Mouse (Mus musculus): ENCODE results near the gene Gm5129. TPM values are rescaled to one million over a fixed set of nuclear protein-coding genes. Genes with fewer than 3 reads are reported as not detected.
A peak's percentile ranks its signal among the peaks of the same experiment; 100 is the strongest.
"Not testable (repeated sequence)": the region's sequence is repeated elsewhere in the genome, so short reads cannot be mapped to it uniquely, and the experiment has no call there.

Gene Gm5129
- not detected in 2 replicates for polyA plus RNA-seq (2016; fragmentation: Nextera tagmentation; extraction: Ambion mirVana)

DNA sequence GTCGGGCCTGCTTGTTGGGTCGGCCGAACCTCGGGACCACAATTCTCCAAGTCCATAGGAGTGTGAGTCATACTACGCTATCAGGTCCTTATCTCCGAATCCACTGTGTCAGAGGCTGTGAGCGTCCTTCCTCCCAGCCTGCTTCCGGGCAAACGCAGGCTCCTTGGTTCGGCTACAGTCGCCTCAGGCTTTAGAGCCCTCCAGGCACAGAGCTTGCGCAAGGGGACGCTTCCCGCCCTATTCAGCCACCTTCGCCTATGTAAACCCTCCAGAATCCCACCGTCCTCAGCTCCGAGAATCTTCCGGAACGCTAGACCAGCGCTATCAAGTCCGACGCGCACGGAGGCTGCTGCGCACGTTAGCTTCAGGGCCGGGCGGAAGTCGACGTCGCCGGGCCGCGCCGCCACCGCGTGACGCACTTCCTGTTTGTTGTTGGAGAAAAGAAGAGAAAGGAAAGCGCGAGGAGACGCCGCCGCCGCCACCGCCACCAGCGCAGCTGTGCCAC lies at the start of gene Gm5129, which contains the start of gene Dnajb6:
TSS of gene Gm5129 (minus strand) at position 380 of the 505 bp plus-strand sequence.
TSS of gene Dnajb6 (plus strand) at position 132 of the 505 bp plus-strand sequence.
- Histone ChIP-seq H3K4me3 (peak within 1 kb of the TSS; percentile 95), H3K4me2 (replicated peaks) (peak within 1 kb of the TSS; percentile 87), H3K9me3 (no peaks in the 10 kb centered on the region), H3K9ac (peak within 1 kb of the TSS; percentile 97), H3K4me1 (peaks cover 19% of the 10 kb centered on the region), H3K27ac (peak within 1 kb of the TSS; percentile 89), H3K36me3 (no peaks in the 10 kb centered on the region), H3K27me3 (replicated peaks) (no peaks in the 10 kb centered on the region)
- ATAC-seq (ENCODE audit: low FRiP score, low read depth) = peak; percentile 95
- WGBS = under 1% methylated on average over 46 of the region's 46 CpGs

DNA sequence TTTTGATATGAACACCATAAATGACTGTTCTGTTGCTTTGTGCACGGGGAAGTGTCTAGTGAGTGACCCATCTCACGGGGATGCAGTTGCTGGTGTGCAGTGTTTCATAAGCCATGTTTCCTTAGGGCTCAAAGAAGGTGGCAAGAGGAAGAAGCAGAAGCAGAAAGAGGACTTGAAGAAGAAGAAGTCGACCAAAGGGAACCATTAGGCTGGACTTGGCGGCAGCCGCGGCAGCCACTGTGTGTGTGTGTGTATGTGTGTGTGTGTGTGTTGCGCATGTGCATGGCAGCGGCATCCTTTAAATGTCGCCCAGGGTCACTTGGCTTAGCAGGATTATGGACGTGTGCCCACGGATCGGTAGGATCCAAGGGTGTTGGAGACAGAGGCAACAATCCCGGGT lies 49.2 kb upstream of the Gm5129 start:
- H3K27me3 ChIP-seq (replicated peaks); H3K4me3 ChIP-seq; ATAC-seq (ENCODE audit: low FRiP score, low read depth); H3K9me3 ChIP-seq; H3K27ac ChIP-seq; H3K4me1 ChIP-seq; H3K9ac ChIP-seq; H3K4me2 ChIP-seq (replicated peaks): not testable (repeated sequence)
- 95% methylated on average over 8 of the region's 13 CpGs for WGBS
- peaks cover 14% of the 10 kb centered on the region for H3K36me3 ChIP-seq

- no peak overlapping the region for H3K9ac ChIP-seq
- no peak overlapping the region for H3K4me3 ChIP-seq
- ATAC-seq (ENCODE audit: low FRiP score, low read depth) = no peak
- no peaks in the 10 kb centered on the region for H3K4me1 ChIP-seq
- no peaks in the 10 kb centered on the region for H3K9me3 ChIP-seq
- H3K27ac ChIP-seq = no peak overlapping the region
- H3K27me3 ChIP-seq (replicated peaks) = no peaks in the 10 kb centered on the region
- peaks cover 32% of the 10 kb centered on the region for H3K36me3 ChIP-seq
- H3K4me2 ChIP-seq (replicated peaks) = no peak overlapping the region
- WGBS = 95% methylated on average over 3 of the region's 3 CpGs
Measured at GRCm38 (mm10) chr5:29782261-29782660, 46.5 kb upstream of the Gm5129 start.

GRCm38 (mm10) chr5:29779733-29780132 lies 44.0 kb upstream of the Gm5129 start:
- H3K27ac ChIP-seq; H3K27me3 ChIP-seq (replicated peaks); H3K4me3 ChIP-seq; H3K9ac ChIP-seq; H3K4me1 ChIP-seq; ATAC-seq (ENCODE audit: low FRiP score, low read depth); H3K9me3 ChIP-seq; H3K4me2 ChIP-seq (replicated peaks): not testable (repeated sequence)
- WGBS = 95% methylated on average over 9 of the region's 9 CpGs
- peaks cover 40% of the 10 kb centered on the region for H3K36me3 ChIP-seq

DNA sequence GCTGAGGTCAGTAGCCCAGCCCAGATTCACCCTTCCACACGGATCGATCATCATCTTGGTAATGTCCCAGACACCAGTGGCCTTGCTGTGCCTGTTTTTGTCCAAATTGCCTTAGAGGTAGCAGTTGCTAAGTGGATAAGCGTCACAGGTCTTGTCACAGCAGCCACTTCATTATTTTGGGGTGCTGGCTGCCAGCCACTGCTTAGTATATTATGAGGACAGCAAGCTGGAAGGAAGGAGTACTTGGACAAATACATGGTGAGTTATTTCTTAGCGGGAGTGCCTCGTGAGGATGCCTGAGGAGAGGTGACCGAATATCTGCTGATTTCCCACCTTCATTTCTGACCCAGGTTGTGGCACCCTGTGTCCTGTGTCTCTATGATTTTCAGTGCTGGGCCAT lies 42.3 kb upstream of the Gm5129 start:
- H3K36me3 ChIP-seq = peaks cover 44% of the 10 kb centered on the region
- H3K4me3 ChIP-seq = no peak overlapping the region
- no peaks in the 10 kb centered on the region for H3K4me1 ChIP-seq
- no peak overlapping the region for H3K27ac ChIP-seq
- no peaks in the 10 kb centered on the region for H3K9me3 ChIP-seq
- no peaks in the 10 kb centered on the region for H3K27me3 ChIP-seq (replicated peaks)
- no peak for ATAC-seq (ENCODE audit: low FRiP score, low read depth)
- H3K9ac ChIP-seq = no peak overlapping the region
- no peak overlapping the region for H3K4me2 ChIP-seq (replicated peaks)
- WGBS = 98% methylated on average over 6 of the region's 6 CpGs

DNA sequence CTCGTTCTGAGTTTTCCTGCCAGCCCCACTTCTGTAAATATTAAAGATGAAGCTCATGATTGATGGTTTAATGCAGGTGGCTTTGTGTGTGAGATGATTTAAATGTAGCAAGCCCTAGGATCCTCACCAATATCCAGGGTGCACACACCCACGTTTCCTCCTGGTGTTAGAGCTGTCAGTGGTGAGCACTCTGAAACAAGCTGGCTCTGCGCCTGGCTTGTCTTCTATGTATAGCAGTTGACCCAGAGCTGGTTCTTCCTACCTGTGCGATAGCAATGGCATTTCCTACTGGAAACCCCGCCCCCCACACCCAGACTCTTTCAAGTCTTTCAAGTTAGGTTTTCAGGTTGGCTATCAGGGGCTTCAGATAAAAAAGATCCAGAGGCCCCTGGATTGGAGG lies 39.7 kb upstream of the Gm5129 start:
- H3K9me3 ChIP-seq = no peaks in the 10 kb centered on the region
- 92% methylated on average over 5 of the region's 5 CpGs for WGBS
- no peaks in the 10 kb centered on the region for H3K4me1 ChIP-seq
- H3K36me3 ChIP-seq = peaks cover 47% of the 10 kb centered on the region
- H3K27me3 ChIP-seq (replicated peaks) = no peaks in the 10 kb centered on the region
- ATAC-seq (ENCODE audit: low FRiP score, low read depth) = no peak
- H3K4me2 ChIP-seq (replicated peaks) = no peak overlapping the region
- no peak overlapping the region for H3K9ac ChIP-seq
- no peak overlapping the region for H3K4me3 ChIP-seq
- H3K27ac ChIP-seq = no peak overlapping the region

GRCm38 (mm10) chr5:29773460-29774150 lies 37.9 kb upstream of the Gm5129 start:
- no peak overlapping the region for H3K4me3 ChIP-seq
- no peaks in the 10 kb centered on the region for H3K9me3 ChIP-seq
- peaks cover 42% of the 10 kb centered on the region for H3K36me3 ChIP-seq
- 90% methylated on average over 13 of the region's 13 CpGs for WGBS
- ATAC-seq (ENCODE audit: low FRiP score, low read depth) = no peak
- no peak overlapping the region for H3K27ac ChIP-seq
- H3K27me3 ChIP-seq (replicated peaks) = no peaks in the 10 kb centered on the region
- no peaks in the 10 kb centered on the region for H3K4me1 ChIP-seq
- H3K4me2 ChIP-seq (replicated peaks) = no peak overlapping the region
- no peak overlapping the region for H3K9ac ChIP-seq

DNA sequence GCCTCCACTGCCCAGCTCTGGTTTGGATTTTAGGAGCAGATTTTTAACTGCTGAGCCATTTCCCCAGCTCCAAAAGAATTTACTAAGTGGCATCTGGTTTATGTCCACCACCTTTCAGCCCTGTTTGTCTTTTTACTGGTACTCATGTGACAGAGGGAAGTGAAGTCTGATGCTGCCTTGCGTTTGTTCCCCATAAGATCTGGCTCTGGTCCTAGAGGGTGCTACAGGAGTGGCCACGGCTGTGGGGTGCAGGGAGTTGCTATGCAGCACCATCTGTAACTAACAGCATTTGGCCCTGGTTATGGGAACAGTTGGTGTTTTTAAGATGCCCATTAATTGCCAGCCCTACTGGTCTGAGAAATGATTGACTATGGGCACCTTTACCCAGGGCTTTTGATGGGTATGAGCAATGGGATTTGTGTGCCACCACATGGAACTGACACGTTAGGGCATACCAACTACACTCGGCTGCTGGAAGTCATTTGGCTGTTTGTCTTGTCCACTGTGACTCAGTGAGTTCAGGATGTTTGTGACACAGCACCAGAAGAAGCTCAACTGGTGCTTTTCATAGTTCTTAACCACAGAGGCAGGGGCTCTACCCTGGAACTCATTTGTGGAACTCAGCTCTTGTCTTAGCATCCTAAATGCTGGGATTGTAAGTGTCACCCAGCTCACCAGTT lies 37.1 kb upstream of the Gm5129 start:
- ATAC-seq (ENCODE audit: low FRiP score, low read depth) = no peak
- no peak overlapping the region for H3K9ac ChIP-seq
- no peaks in the 10 kb centered on the region for H3K9me3 ChIP-seq
- no peaks in the 10 kb centered on the region for H3K4me1 ChIP-seq
- no peak overlapping the region for H3K27ac ChIP-seq
- no peak overlapping the region for H3K4me2 ChIP-seq (replicated peaks)
- H3K4me3 ChIP-seq = no peak overlapping the region
- no peaks in the 10 kb centered on the region for H3K27me3 ChIP-seq (replicated peaks)
- H3K36me3 ChIP-seq = peaks cover 40% of the 10 kb centered on the region
- 88% methylated on average over 4 of the region's 4 CpGs for WGBS

DNA sequence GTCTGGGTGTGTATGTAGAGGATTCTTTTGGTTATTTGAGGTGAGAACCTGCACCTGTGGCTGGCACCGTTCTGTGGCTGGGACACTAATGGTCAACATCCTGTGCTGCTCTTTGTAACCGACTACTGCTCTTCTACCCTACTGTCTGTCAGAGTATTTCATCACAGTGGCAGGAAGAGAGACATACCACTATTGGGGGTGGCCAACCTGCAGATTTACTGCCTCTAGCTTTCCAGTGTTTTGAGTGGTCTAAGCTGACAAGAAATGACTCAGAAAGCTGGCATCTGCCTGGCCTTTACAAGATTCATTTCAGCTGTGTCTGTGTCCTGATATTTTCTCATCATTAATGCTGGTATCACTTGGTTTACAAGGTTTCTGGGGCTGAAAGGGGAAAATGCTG lies 36.3 kb upstream of the Gm5129 start:
- Histone ChIP-seq H3K9ac (no peak overlapping the region), H3K4me2 (replicated peaks) (no peak overlapping the region), H3K4me1 (no peaks in the 10 kb centered on the region), H3K27me3 (replicated peaks) (no peaks in the 10 kb centered on the region), H3K4me3 (no peak overlapping the region), H3K36me3 (peaks cover 43% of the 10 kb centered on the region), H3K27ac (no peak overlapping the region), H3K9me3 (no peaks in the 10 kb centered on the region)
- 80% methylated on average over 2 of the region's 2 CpGs for WGBS
- no peak for ATAC-seq (ENCODE audit: low FRiP score, low read depth)

- WGBS = 87% methylated on average over 1 of the region's 1 CpGs
- Histone ChIP-seq H3K36me3 (peaks cover 41% of the 10 kb centered on the region), H3K4me1 (no peaks in the 10 kb centered on the region)
Measured at GRCm38 (mm10) chr5:29770935-29771334, 35.2 kb upstream of the Gm5129 start.

GRCm38 (mm10) chr5:29759318-29759717 lies 23.6 kb upstream of the Gm5129 start:
- 93% methylated on average over 5 of the region's 5 CpGs for WGBS
- H3K4me3 ChIP-seq = no peak overlapping the region
- no peaks in the 10 kb centered on the region for H3K27me3 ChIP-seq (replicated peaks)
- no peak overlapping the region for H3K9ac ChIP-seq
- no peak overlapping the region for H3K4me2 ChIP-seq (replicated peaks)
- no peak for ATAC-seq (ENCODE audit: low FRiP score, low read depth)
- H3K36me3 ChIP-seq = peaks cover 56% of the 10 kb centered on the region
- H3K4me1 ChIP-seq = no peaks in the 10 kb centered on the region
- no peak overlapping the region for H3K27ac ChIP-seq
- H3K9me3 ChIP-seq = no peaks in the 10 kb centered on the region

More at GRCm38 (mm10) chr5:29770935-29771334, 35.2 kb upstream of the Gm5129 start:
- no peaks in the 10 kb centered on the region for H3K9me3 ChIP-seq
- no peak for ATAC-seq (ENCODE audit: low FRiP score, low read depth)
- no peak overlapping the region for H3K9ac ChIP-seq
- no peak overlapping the region for H3K27ac ChIP-seq
- H3K27me3 ChIP-seq (replicated peaks) = no peaks in the 10 kb centered on the region
- no peak overlapping the region for H3K4me2 ChIP-seq (replicated peaks)
- H3K4me3 ChIP-seq = no peak overlapping the region

- H3K4me3 ChIP-seq = no peak overlapping the region
- H3K9ac ChIP-seq = no peak overlapping the region
- no peaks in the 10 kb centered on the region for H3K4me1 ChIP-seq
- no peaks in the 10 kb centered on the region for H3K27me3 ChIP-seq (replicated peaks)
- no peak for ATAC-seq (ENCODE audit: low FRiP score, low read depth)
- H3K36me3 ChIP-seq = peaks cover 74% of the 10 kb centered on the region
- H3K4me2 ChIP-seq (replicated peaks) = no peak overlapping the region
- H3K27ac ChIP-seq = no peak overlapping the region
- no peaks in the 10 kb centered on the region for H3K9me3 ChIP-seq
Measured at GRCm38 (mm10) chr5:29752894-29753293, 17.2 kb upstream of the Gm5129 start.

All from neural tube, embryonic 12.5 days (tissue).